Mouse (Mus musculus): ENCODE measurements around the gene Slc27a3. TPM values are rescaled to one million over a fixed set of nuclear protein-coding genes. Genes with fewer than 3 reads are reported as not detected.
A peak's percentile ranks its signal among the peaks of the same experiment; 100 is the strongest.

Slc27a3 gene
- total and polyA plus RNA-seq, 3 experiments = 1.3 to 2.6 (median 1.9) TPM

DNA sequence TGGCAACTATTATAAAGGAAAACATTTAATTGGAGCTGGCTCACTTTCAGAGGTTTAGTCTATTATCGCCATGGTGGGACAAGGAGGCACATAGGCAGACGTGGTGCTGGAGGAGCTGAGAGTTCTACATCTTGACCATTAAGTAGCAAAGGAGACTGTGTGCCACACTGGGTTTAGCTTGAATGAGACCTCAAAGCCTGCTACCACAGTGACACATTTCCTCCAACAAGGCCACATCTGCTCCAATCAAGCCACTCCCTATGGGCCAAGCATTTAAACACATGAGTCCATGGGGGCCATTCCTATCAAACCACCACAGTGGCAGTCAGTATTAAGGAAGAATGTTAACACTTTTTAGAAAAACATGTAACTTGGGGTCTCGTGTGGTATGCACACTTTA is 51.5 kb downstream of the Slc27a3 start:
- no peak for DNase-seq (ENCODE audit: extremely low read depth)
- no peaks in the 10 kb centered on the region for H3K4me1 ChIP-seq (ENCODE audit: control insufficient read depth in 1 of 2, insufficient read depth in 2 of 2)
- no peak overlapping the region for H3K27ac ChIP-seq (ENCODE audit: insufficient read depth, low read depth)
- H3K4me2 ChIP-seq (ENCODE audit: insufficient read depth, low read depth, poor library complexity, severe bottlenecking) = no peak overlapping the region
- TF ChIP-seq KAT2A (IDR thresholded peaks at IDR 0.05; ENCODE audit: insufficient replicate concordance, low read length) (no peak), E2F4 (IDR thresholded peaks at IDR 0.05; ENCODE audit: insufficient replicate concordance, low read depth, low read length) (no peak), MAX (IDR thresholded peaks at IDR 0.05; ENCODE audit: low read length) (no peak), JUND (conservative IDR thresholded peaks at IDR 0.05; ENCODE audit: low read depth, low read length) (no peak), MAFK (IDR thresholded peaks at IDR 0.05; ENCODE audit: insufficient replicate concordance, low read length) (no peak), TBP (conservative IDR thresholded peaks at IDR 0.05; ENCODE audit: low read depth, low read length) (no peak), CTCF (conservative IDR thresholded peaks at IDR 0.05 in 1 of 2, IDR thresholded peaks at IDR 0.05 in 1 of 2; ENCODE audit: low read depth in 2 of 2, low read length in 2 of 2) (no peak), POLR2A (IDR thresholded peaks at IDR 0.05; ENCODE audit: low read depth, low read length) (no peak), SIN3A (IDR thresholded peaks at IDR 0.05; ENCODE audit: low read length) (no peak), SMC3 (IDR thresholded peaks at IDR 0.05; ENCODE audit: low read depth, low read length) (no peak), IRF4 (IDR thresholded peaks at IDR 0.05; ENCODE audit: low read depth, low read length) (no peak), NELFE (IDR thresholded peaks at IDR 0.05; ENCODE audit: low read depth, low read length) (no peak), MXI1 (IDR thresholded peaks at IDR 0.05; ENCODE audit: low read depth, low read length) (no peak), MAZ (IDR thresholded peaks at IDR 0.05; ENCODE audit: low read depth, low read length) (no peak), MYC (IDR thresholded peaks at IDR 0.05; ENCODE audit: low read depth, low read length) (no peak), BHLHE40 (IDR thresholded peaks at IDR 0.05; ENCODE audit: low read depth, low read length) (no peak), MEF2A (IDR thresholded peaks at IDR 0.05; ENCODE audit: borderline replicate concordance, low read depth, low read length) (no peak), NRF1 (IDR thresholded peaks at IDR 0.05; ENCODE audit: low read depth, low read length) (no peak), GABPA (IDR thresholded peaks at IDR 0.05; ENCODE audit: insufficient replicate concordance, low read depth, low read length) (no peak)
- no peaks in the 10 kb centered on the region for H3K27me3 ChIP-seq (replicated peaks)
- no peak overlapping the region for H3K9ac ChIP-seq (ENCODE audit: insufficient read depth, low read depth)
- H3K9me3 ChIP-seq (replicated peaks; ENCODE audit: low read length) = no peaks in the 10 kb centered on the region
- H3K79me2 ChIP-seq (replicated peaks; ENCODE audit: control insufficient read depth, extremely low read depth, insufficient read depth, poor library complexity, severe bottlenecking) = peaks cover 55% of the 10 kb centered on the region
- H3K36me3 ChIP-seq (replicated peaks in 1 of 2; ENCODE audit: control insufficient read depth in 1 of 2, insufficient read depth in 1 of 2, low read length in 1 of 2) = peaks cover 4 to 46% of the 10 kb centered on the region in 2 experiments
- dilution Hi-C loops (cut with MboI; ENCODE audit: extremely low pct_ligation_motif_present, extremely low pct_unique_long_range_greater_than_20kb, low sequenced_read_pairs) = no loop called here
- in situ Hi-C loops (cut with MboI; ENCODE audit: low pct_ligation_motif_present, low pct_unique_long_range_greater_than_20kb, low sequenced_read_pairs) = no loop called here
- H3K4me3 ChIP-seq (replicated peaks in 1 of 3; ENCODE audit: low read depth in 2 of 3, low read length in 2 of 3, poor library complexity in 1 of 3) = no peak overlapping the region

DNA sequence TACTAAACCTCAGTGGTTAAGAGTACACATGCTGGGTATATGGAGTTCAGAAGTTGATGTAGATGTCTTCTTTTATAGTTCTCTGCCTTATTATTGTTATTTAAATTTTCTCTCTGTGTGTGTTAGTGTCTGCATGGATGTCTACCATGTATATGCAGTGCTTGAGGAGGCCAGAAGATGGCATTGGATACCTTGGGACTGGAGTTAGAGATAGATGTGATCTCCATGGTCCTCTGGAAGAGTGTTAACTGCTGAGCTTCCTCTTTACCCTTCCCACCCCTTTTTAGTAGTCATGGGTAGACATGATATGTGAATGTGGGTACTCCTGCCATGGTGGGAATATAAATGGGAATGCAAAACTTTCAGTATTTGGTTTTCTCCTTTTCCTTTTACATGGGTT is 54.2 kb downstream of the Slc27a3 start:
- no peak for DNase-seq (ENCODE audit: extremely low read depth)

More for the DNA sequence above, 54.2 kb downstream of the Slc27a3 start:
- peak; percentile 33 for TF ChIP-seq RAD21 (IDR thresholded peaks at IDR 0.05; ENCODE audit: low read depth, low read length)
- TF ChIP-seq NELFE (IDR thresholded peaks at IDR 0.05; ENCODE audit: low read depth, low read length) = no peak
- TF ChIP-seq CTCF (conservative IDR thresholded peaks at IDR 0.05 in 1 of 2, IDR thresholded peaks at IDR 0.05 in 1 of 2; ENCODE audit: low read depth in 2 of 2, low read length in 2 of 2) = peak in 1 of 2 experiments; percentile 49; a peak in 2 of 4 replicates
- no peak for TF ChIP-seq IRF4 (IDR thresholded peaks at IDR 0.05; ENCODE audit: low read depth, low read length)
- peak; percentile 17 for TF ChIP-seq SMC3 (IDR thresholded peaks at IDR 0.05; ENCODE audit: low read depth, low read length)
- no peaks in the 10 kb centered on the region for H3K27me3 ChIP-seq (replicated peaks)
- H3K9ac ChIP-seq (ENCODE audit: insufficient read depth, low read depth) = no peak overlapping the region
- no peaks in the 10 kb centered on the region for H3K4me1 ChIP-seq (ENCODE audit: control insufficient read depth in 1 of 2, insufficient read depth in 2 of 2)
- no peaks in the 10 kb centered on the region for H3K9me3 ChIP-seq (replicated peaks; ENCODE audit: low read length)
- no peak overlapping the region for H3K27ac ChIP-seq (ENCODE audit: insufficient read depth, low read depth)
- dilution Hi-C loops (cut with MboI; ENCODE audit: extremely low pct_ligation_motif_present, extremely low pct_unique_long_range_greater_than_20kb, low sequenced_read_pairs) = no loop called here
- peaks cover 0 to 39% of the 10 kb centered on the region in 2 experiments for H3K36me3 ChIP-seq (replicated peaks in 1 of 2; ENCODE audit: control insufficient read depth in 1 of 2, insufficient read depth in 1 of 2, low read length in 1 of 2)
- H3K4me3 ChIP-seq (replicated peaks in 1 of 3; ENCODE audit: low read depth in 2 of 3, low read length in 2 of 3, poor library complexity in 1 of 3) = no peak overlapping the region
- H3K4me2 ChIP-seq (ENCODE audit: insufficient read depth, low read depth, poor library complexity, severe bottlenecking) = no peak overlapping the region
- peaks cover 67% of the 10 kb centered on the region for H3K79me2 ChIP-seq (replicated peaks; ENCODE audit: control insufficient read depth, extremely low read depth, insufficient read depth, poor library complexity, severe bottlenecking)
- in situ Hi-C loops (cut with MboI; ENCODE audit: low pct_ligation_motif_present, low pct_unique_long_range_greater_than_20kb, low sequenced_read_pairs) = no loop called here

Other genes with a start within 250 kb of the Slc27a3 start
Only the 20 nearest of the 23 such genes appear.
- 3,858 and 4,378 TPM in 2 replicates for gene Rps27, start 176.3 kb downstream of the Slc27a3 start, total RNA-seq (2012; rRNA removed)
- 2,142 and 2,224 TPM in 2 replicates for gene Rps27, start 176.3 kb downstream of the Slc27a3 start, total RNA-seq (2014; rRNA removed)
- gene Rps27, start 176.3 kb downstream of the Slc27a3 start, polyA plus RNA-seq (2012; ENCODE audit: insufficient read length, low read depth) = 1,222 and 1,264 TPM in 2 replicates
- gene Rab13, start 176.2 kb downstream of the Slc27a3 start, total RNA-seq (2012; rRNA removed) = 2.3 and 3.3 TPM in 2 replicates
- 0.34 TPM in 1 of 2 replicates, not detected in the other for gene Rab13, start 176.2 kb downstream of the Slc27a3 start, total RNA-seq (2014; rRNA removed)
- gene Rab13, start 176.2 kb downstream of the Slc27a3 start, polyA plus RNA-seq (2012; ENCODE audit: insufficient read length, low read depth) = 0.23 and 0.63 TPM in 2 replicates
- gene Jtb, start 158.3 kb downstream of the Slc27a3 start, total RNA-seq (2012; rRNA removed) = 50.8 and 62.9 TPM in 2 replicates
- 54.2 and 70.3 TPM in 2 replicates for gene Jtb, start 158.3 kb downstream of the Slc27a3 start, total RNA-seq (2014; rRNA removed)
- 67.4 and 73.6 TPM in 2 replicates for gene Jtb, start 158.3 kb downstream of the Slc27a3 start, polyA plus RNA-seq (2012; ENCODE audit: insufficient read length, low read depth)
- 0.25 and 0.89 TPM in 2 replicates for gene Creb3l4, start 146.4 kb downstream of the Slc27a3 start, total RNA-seq (2012; rRNA removed)
- 0.21 and 0.72 TPM in 2 replicates for gene Creb3l4, start 146.4 kb downstream of the Slc27a3 start, total RNA-seq (2014; rRNA removed)
- 0.59 and 0.70 TPM in 2 replicates for gene Creb3l4, start 146.4 kb downstream of the Slc27a3 start, polyA plus RNA-seq (2012; ENCODE audit: insufficient read length, low read depth)
- 42.2 and 44.4 TPM in 2 replicates for gene Slc39a1, start 141.8 kb downstream of the Slc27a3 start, total RNA-seq (2012; rRNA removed)
- gene Slc39a1, start 141.8 kb downstream of the Slc27a3 start, total RNA-seq (2014; rRNA removed) = 22.9 and 23.8 TPM in 2 replicates
- 40.4 and 40.7 TPM in 2 replicates for gene Slc39a1, start 141.8 kb downstream of the Slc27a3 start, polyA plus RNA-seq (2012; ENCODE audit: insufficient read length, low read depth)
- gene Crtc2, start 135.8 kb downstream of the Slc27a3 start, total RNA-seq (2012; rRNA removed) = 13.5 and 14.1 TPM in 2 replicates
- 5.4 and 6.1 TPM in 2 replicates for gene Crtc2, start 135.8 kb downstream of the Slc27a3 start, total RNA-seq (2014; rRNA removed)
- 62.1 and 69.8 TPM in 2 replicates for gene Crtc2, start 135.8 kb downstream of the Slc27a3 start, polyA plus RNA-seq (2012; ENCODE audit: insufficient read length, low read depth)
- gene Dennd4b, start 124.8 kb downstream of the Slc27a3 start, total RNA-seq (2012; rRNA removed) = 27.8 and 28.1 TPM in 2 replicates
- 9.4 and 9.8 TPM in 2 replicates for gene Dennd4b, start 124.8 kb downstream of the Slc27a3 start, total RNA-seq (2014; rRNA removed)
- 34.4 and 45.3 TPM in 2 replicates for gene Dennd4b, start 124.8 kb downstream of the Slc27a3 start, polyA plus RNA-seq (2012; ENCODE audit: insufficient read length, low read depth)
- gene Gatad2b, start 96.8 kb downstream of the Slc27a3 start, total RNA-seq (2012; rRNA removed) = 8.9 and 10.0 TPM in 2 replicates
- 6.4 and 8.4 TPM in 2 replicates for gene Gatad2b, start 96.8 kb downstream of the Slc27a3 start, total RNA-seq (2014; rRNA removed)
- gene Gatad2b, start 96.8 kb downstream of the Slc27a3 start, polyA plus RNA-seq (2012; ENCODE audit: insufficient read length, low read depth) = 20.6 and 22.6 TPM in 2 replicates
- 30.7 and 36.5 TPM in 2 replicates for gene Ints3, start 43.7 kb upstream of the Slc27a3 start, total RNA-seq (2012; rRNA removed)
- gene Ints3, start 43.7 kb upstream of the Slc27a3 start, total RNA-seq (2014; rRNA removed) = 20.3 and 20.5 TPM in 2 replicates
- gene Ints3, start 43.7 kb upstream of the Slc27a3 start, polyA plus RNA-seq (2012; ENCODE audit: insufficient read length, low read depth) = 37.9 and 45.9 TPM in 2 replicates
- 0.13 TPM in 2 replicates for gene Npr1, start 75.9 kb upstream of the Slc27a3 start, total RNA-seq (2012; rRNA removed)
- not detected in 2 replicates for gene Npr1, start 75.9 kb upstream of the Slc27a3 start, total RNA-seq (2014; rRNA removed)
- gene Npr1, start 75.9 kb upstream of the Slc27a3 start, polyA plus RNA-seq (2012; ENCODE audit: insufficient read length, low read depth) = not detected in 2 replicates
- 120 and 148 TPM in 2 replicates for gene Ilf2, start 86.2 kb upstream of the Slc27a3 start, total RNA-seq (2012; rRNA removed)
- gene Ilf2, start 86.2 kb upstream of the Slc27a3 start, total RNA-seq (2014; rRNA removed) = 182 and 208 TPM in 2 replicates
- 197 and 199 TPM in 2 replicates for gene Ilf2, start 86.2 kb upstream of the Slc27a3 start, polyA plus RNA-seq (2012; ENCODE audit: insufficient read length, low read depth)
- 18.4 and 18.9 TPM in 2 replicates for gene Snapin, start 101.1 kb upstream of the Slc27a3 start, total RNA-seq (2012; rRNA removed)
- gene Snapin, start 101.1 kb upstream of the Slc27a3 start, total RNA-seq (2014; rRNA removed) = 39.8 and 42.0 TPM in 2 replicates
- gene Snapin, start 101.1 kb upstream of the Slc27a3 start, polyA plus RNA-seq (2012; ENCODE audit: insufficient read length, low read depth) = 33.0 and 37.8 TPM in 2 replicates
- gene Chtop, start 119.6 kb upstream of the Slc27a3 start, total RNA-seq (2012; rRNA removed) = 88.5 and 106 TPM in 2 replicates
- 130 and 134 TPM in 2 replicates for gene Chtop, start 119.6 kb upstream of the Slc27a3 start, total RNA-seq (2014; rRNA removed)
- gene Chtop, start 119.6 kb upstream of the Slc27a3 start, polyA plus RNA-seq (2012; ENCODE audit: insufficient read length, low read depth) = 126 and 137 TPM in 2 replicates
- 8.9 and 13.2 TPM in 2 replicates for gene S100a1, start 124.5 kb upstream of the Slc27a3 start, total RNA-seq (2012; rRNA removed)
- gene S100a1, start 124.5 kb upstream of the Slc27a3 start, total RNA-seq (2014; rRNA removed) = 2.6 and 3.8 TPM in 2 replicates
- gene S100a1, start 124.5 kb upstream of the Slc27a3 start, polyA plus RNA-seq (2012; ENCODE audit: insufficient read length, low read depth) = 2.7 and 5.0 TPM in 2 replicates
- 35.5 and 37.1 TPM in 2 replicates for gene S100a13, start 124.5 kb upstream of the Slc27a3 start, total RNA-seq (2012; rRNA removed)
- 37.1 and 41.6 TPM in 2 replicates for gene S100a13, start 124.5 kb upstream of the Slc27a3 start, total RNA-seq (2014; rRNA removed)
- gene S100a13, start 124.5 kb upstream of the Slc27a3 start, polyA plus RNA-seq (2012; ENCODE audit: insufficient read length, low read depth) = 19.3 and 22.1 TPM in 2 replicates
- not detected in 2 replicates for gene S100a14, start 136.9 kb upstream of the Slc27a3 start, total RNA-seq (2012; rRNA removed)
- gene S100a14, start 136.9 kb upstream of the Slc27a3 start, total RNA-seq (2014; rRNA removed) = not detected in 2 replicates
- not detected in 2 replicates for gene S100a14, start 136.9 kb upstream of the Slc27a3 start, polyA plus RNA-seq (2012; ENCODE audit: insufficient read length, low read depth)
- gene S100a16, start 147.3 kb upstream of the Slc27a3 start, total RNA-seq (2012; rRNA removed) = not detected in 2 replicates
- gene S100a16, start 147.3 kb upstream of the Slc27a3 start, total RNA-seq (2014; rRNA removed) = not detected in 2 replicates
- not detected in 2 replicates for gene S100a16, start 147.3 kb upstream of the Slc27a3 start, polyA plus RNA-seq (2012; ENCODE audit: insufficient read length, low read depth)
- not detected in 2 replicates for gene S100a3, start 170.6 kb upstream of the Slc27a3 start, total RNA-seq (2012; rRNA removed)
- not detected in 2 replicates for gene S100a3, start 170.6 kb upstream of the Slc27a3 start, total RNA-seq (2014; rRNA removed)
- gene S100a3, start 170.6 kb upstream of the Slc27a3 start, polyA plus RNA-seq (2012; ENCODE audit: insufficient read length, low read depth) = not detected in 2 replicates
- not detected in 2 replicates for gene S100a2, start 200.3 kb upstream of the Slc27a3 start, total RNA-seq (2012; rRNA removed)
- gene S100a2, start 200.3 kb upstream of the Slc27a3 start, total RNA-seq (2014; rRNA removed) = not detected in 2 replicates
- gene S100a2, start 200.3 kb upstream of the Slc27a3 start, polyA plus RNA-seq (2012; ENCODE audit: insufficient read length, low read depth) = not detected in 2 replicates
- not detected in 2 replicates for gene Gm42674, start 212.0 kb upstream of the Slc27a3 start, total RNA-seq (2012; rRNA removed)
- gene Gm42674, start 212.0 kb upstream of the Slc27a3 start, total RNA-seq (2014; rRNA removed) = not detected in 2 replicates
- gene Gm42674, start 212.0 kb upstream of the Slc27a3 start, polyA plus RNA-seq (2012; ENCODE audit: insufficient read length, low read depth) = not detected in 2 replicates

Data from CH12.LX (cell line).